Mouse (Mus musculus): Measurements from ENCODE around the gene Nlrc3.

Gene Nlrc3

GRCm38 (mm10) chr16:3929151-3929550 is 47.3 kb downstream of the Nlrc3 start:
- DNase-seq (ENCODE audit: low read depth) = no peak

GRCm38 (mm10) chr16:3928582-3928981 is 47.9 kb downstream of the Nlrc3 start:
- DNase-seq (ENCODE audit: low read depth) = no peak

GRCm38 (mm10) chr16:3923966-3924365 is 52.5 kb downstream of the Nlrc3 start:
- peak; percentile 88 for DNase-seq (ENCODE audit: low read depth)

DNA sequence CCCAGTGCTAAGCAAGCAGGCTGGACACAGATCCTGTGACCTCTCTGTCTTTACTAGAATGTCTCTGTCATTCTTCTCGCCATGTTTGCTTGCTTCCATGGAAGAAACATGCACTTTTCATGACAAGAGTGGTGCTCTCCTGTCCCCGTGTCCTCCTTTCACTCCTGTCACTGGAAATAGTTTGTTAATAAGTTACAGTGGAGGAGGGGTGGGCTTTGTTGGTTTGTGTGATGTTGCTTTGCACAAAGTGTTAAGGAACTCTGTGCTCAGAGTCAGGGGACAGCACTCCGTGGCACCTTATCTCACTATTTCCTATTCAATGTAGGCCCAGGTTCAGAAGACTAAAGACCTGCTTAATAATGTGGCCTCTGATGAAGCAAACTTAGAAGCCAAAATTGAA is 52.9 kb downstream of the Nlrc3 start:
- peak; percentile 8 for DNase-seq (ENCODE audit: low read depth)

GRCm38 (mm10) chr16:3920756-3921155 is 55.7 kb downstream of the Nlrc3 start:
- DNase-seq (ENCODE audit: low read depth) = no peak

DNA sequence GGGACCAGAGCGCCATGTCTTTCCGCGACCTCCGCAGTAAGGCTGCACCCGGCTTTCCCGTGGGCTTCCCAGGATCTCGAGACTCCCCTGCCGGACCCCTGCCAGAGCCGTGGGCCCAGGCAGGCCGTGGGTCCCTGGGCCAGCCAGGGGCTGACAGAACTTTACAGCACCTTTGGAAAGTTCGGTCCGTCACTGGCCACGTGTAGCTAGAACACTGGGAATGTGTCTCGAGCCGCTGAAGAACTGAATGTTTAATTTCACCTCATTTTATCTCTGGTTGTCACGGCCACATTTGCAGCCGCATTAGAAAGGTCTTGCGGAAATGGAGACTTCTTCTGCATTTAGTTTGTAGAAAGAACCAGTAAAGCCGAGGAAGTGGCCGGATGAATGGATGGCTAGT is 67.3 kb downstream of the Nlrc3 start:
- no peak for DNase-seq (ENCODE audit: low read depth)

DNA sequence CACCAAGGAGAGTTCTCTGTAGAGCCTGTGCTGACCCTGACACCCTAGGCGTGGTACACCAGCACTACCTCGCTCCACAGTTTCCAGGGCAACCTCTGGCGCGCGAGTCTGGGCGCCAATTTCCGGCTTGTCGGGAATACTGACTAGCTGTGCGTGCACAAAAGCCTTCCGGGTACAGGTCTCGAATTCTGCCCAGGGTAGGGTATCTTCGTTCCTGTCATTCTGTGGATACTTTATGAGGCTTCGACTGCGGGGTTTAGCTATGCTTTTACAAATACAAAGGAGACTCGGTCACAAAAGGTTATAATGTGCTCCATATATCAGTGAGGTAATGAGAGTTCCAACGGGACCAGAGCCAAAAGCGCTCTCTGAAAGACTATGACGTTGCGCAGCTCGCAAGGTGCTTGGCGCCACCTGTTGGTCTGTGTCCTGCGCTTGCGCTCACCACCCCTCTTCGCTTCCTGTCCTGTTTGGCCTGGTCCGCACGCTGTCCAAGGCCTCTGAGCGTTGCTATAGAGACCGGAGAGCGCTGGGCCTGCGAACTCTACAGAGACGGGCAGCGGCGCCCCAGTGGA is 67.8 kb downstream of the Nlrc3 start, which contains the start of the genes 1700037C18Rik and Cluap1:
Gene 1700037C18Rik (minus strand): TSS at position 153 of the 575 bp plus-strand sequence.
Gene Cluap1 (plus strand): TSS at position 265 of the 575 bp plus-strand sequence.
- peak; percentile 96 for DNase-seq (ENCODE audit: low read depth)

DNA sequence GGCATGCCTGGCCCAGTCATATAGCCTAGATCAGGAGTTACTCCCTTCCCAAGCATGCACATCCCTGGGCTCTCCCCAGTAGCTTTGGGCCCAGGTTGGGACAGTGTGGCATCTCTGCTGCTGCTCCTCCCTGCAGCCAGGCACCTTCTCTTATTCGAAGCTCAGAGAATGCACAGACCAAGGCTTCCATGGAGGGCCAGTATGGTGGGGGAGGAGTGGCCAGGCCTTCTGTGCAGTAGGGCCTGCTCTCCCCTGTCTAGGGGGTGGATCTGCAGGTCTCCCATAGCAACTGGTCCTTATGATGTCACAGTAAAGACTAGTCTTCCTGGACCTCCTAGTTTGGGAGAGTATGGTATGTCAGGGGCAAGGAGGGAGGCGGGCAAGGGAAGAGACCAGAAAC is 69.0 kb downstream of the Nlrc3 start:
- DNase-seq (ENCODE audit: low read depth) = no peak

- DNase-seq (ENCODE audit: low read depth) = no peak
These were observed 79.9 kb downstream of the Nlrc3 start for GRCm38 (mm10) chr16:3896553-3896952.

DNA sequence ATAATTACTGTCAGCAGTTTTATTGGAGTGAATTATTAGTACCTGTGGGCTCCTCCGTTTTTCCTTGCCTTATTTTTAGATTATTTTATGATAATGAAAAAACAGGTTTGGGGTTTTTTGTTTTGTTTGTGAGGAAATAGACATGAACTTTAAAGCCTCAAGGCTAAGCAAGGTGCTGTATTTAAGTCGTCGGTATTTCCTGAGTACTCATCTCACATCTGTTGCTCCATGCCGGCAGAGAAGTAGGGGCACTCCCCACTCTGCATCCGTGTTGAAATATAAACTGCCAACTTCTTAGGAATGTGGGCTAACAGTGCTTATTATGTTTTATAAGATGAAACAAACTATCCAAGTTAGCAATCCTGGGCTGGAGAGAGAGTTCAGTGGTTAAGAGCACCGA is 80.4 kb downstream of the Nlrc3 start:
- no peak for DNase-seq (ENCODE audit: low read depth)

DNA sequence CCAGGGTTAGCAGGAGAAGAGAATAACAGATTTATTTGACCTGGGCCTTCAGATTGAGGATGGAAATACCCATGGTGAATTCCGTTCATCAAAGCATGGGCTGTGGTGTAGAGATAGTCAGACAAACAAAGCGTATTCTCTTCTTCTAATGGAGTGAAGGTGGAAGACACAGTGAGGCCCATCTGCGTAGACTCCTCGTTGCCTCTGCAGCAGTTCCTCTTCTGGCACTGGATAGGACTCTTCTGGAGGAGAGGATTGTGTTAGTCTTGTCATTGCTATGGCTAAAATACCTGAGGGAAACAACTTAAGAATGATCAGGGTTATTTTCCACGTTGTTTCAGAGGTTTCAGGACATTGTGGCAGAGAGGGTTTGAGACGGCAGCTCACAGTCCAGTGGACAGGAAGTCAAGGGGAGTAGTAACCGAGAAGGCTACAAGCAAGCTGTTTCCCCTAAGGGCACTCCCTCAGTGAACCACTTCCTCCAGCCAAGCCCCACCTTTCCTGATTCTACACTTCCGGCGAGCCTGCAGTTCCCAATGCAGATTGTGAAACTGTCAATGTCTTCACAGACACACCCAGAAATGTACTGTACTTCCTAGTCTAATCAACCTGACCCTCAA is 81.1 kb downstream of the Nlrc3 start:
- DNase-seq (ENCODE audit: low read depth) = no peak

Data from NIH3T3 (cell line).